Mouse (Mus musculus): ENCODE measurements at regions not wholly inside any gene's neighbourhood (a gene's known extent, or its start where the extent isn't known, plus 50 kb on each side); places are given as distances from the start of the nearest gene placed in this dataset.

GRCm38 (mm10) chr3:45198994-45199589, 179.1 kb upstream of the Pcdh10 start:
- TF ChIP-seq POLR2A (IDR thresholded peaks at IDR 0.05; ENCODE audit: borderline replicate concordance, extremely low read depth, insufficient read depth, insufficient read length, poor library complexity, severe bottlenecking): no peak
- no peak for TF ChIP-seq CTCF (IDR thresholded peaks at IDR 0.05; ENCODE audit: borderline replicate concordance, extremely low read depth, insufficient read depth, insufficient read length)
